Mouse (Mus musculus) lung, embryonic 14.5 days (tissue): ENCODE measurements around the gene Zfp985. TPM values are rescaled to one million over a fixed set of nuclear protein-coding genes. Genes with fewer than 3 reads are reported as not detected.
"Not testable (repeated sequence)": the region's sequence is repeated elsewhere in the genome, so short reads cannot be mapped to it uniquely, and the experiment has no call there.

ENCODE experiments used
- ATAC-seq: fragments of 200-750 bp; cut with Nextera tagmentation; 2 replicates; pipeline ENCODE4 v1.8.0; 2017; ENCODE audit warnings: mild to moderate bottlenecking, moderate TSS enrichment, moderate library complexity; ENCODE audit not compliant: insufficient read depth
- DNase-seq: peaks from one replicate; pipeline ENCODE4 v3.0.0-alpha.2; 2015
- H3K27ac ChIP-seq: fragments of 300-500 bp; sonication (generic); 2 replicates; pipeline ENCODE4 v1.5.1; 2014; ENCODE audit warnings: low read depth, mild to moderate bottlenecking, moderate library complexity
- H3K27me3 ChIP-seq: fragments of 300-500 bp; sonication (generic); 2 replicates; pipeline ENCODE4 v1.6.1; 2014; ENCODE audit warnings: low read length, control low read depth; ENCODE audit not compliant: insufficient read depth
- H3K36me3 ChIP-seq: fragments of 300-500 bp; sonication (generic); 2 replicates; pipeline ENCODE4 v1.6.1; 2014; ENCODE audit warnings: control low read depth; ENCODE audit not compliant: insufficient read depth
- H3K4me1 ChIP-seq: fragments of 300-500 bp; sonication (generic); 2 replicates; pipeline ENCODE4 v1.6.1; 2014; ENCODE audit warnings: antibody characterized with exemption, control low read depth; ENCODE audit not compliant: insufficient read depth
- H3K4me2 ChIP-seq: fragments of 300-500 bp; sonication (generic); 2 replicates; pipeline ENCODE4 v1.6.1; 2014; ENCODE audit warnings: mild to moderate bottlenecking
- H3K4me3 ChIP-seq: fragments of 300-500 bp; sonication (generic); 2 replicates; pipeline ENCODE4 v1.5.1; 2014; ENCODE audit warnings: low read depth, low read length
- H3K9ac ChIP-seq: fragments of 300-500 bp; sonication (generic); 2 replicates; pipeline ENCODE4 v1.6.1; 2014
- H3K9me3 ChIP-seq: fragments of 300-500 bp; sonication (generic); 2 replicates; pipeline ENCODE4 v1.6.1; 2016; ENCODE audit warnings: low read depth, low read length, control low read depth
- CTCF ChIP-seq: IDR thresholded peaks from 2 replicates; pipeline ENCODE4 v1.5.1; 2016; ENCODE audit warnings: antibody characterized with exemption, low read depth
- WGBS: fragments of 180-500 bp; shearing (Covaris S2); extraction: QIAGEN DNeasy Blood & Tissue Kit; methylation state at CpG from one replicate; pipeline ENCODE4 v1.1.7; 2014; 5-methylcytosine and 5-hydroxymethylcytosine counted together
- polyA plus RNA-seq: library from polyadenylated mRNA; unstranded; fragments of >200 nt; fragmentation: Nextera tagmentation; extraction: Ambion mirVana; gene quantifications from 2 replicates; pipeline ENCODE4 v1.2.1, GENCODE M21; 2014

Gene Zfp985
- polyA plus RNA-seq, 1 experiment from 2014 or later = 0.46 TPM

- no peak overlapping the region for H3K27ac ChIP-seq
- no peaks in the 10 kb centered on the region for H3K36me3 ChIP-seq
- H3K9ac ChIP-seq = no peak overlapping the region
- no peak for TF ChIP-seq CTCF
- DNase-seq (no peak), ATAC-seq (no peak)
- H3K9me3 ChIP-seq = peaks cover 25% of the 10 kb centered on the region
- no peak overlapping the region for H3K4me3 ChIP-seq
- H3K4me2 ChIP-seq = no peak overlapping the region
- no peaks in the 10 kb centered on the region for H3K27me3 ChIP-seq
- no peaks in the 10 kb centered on the region for H3K4me1 ChIP-seq
Observed at GRCm38 (mm10) chr4:147541105-147541504, 12.0 kb upstream of the Zfp985 start.

- not testable (repeated sequence) for H3K4me1 ChIP-seq, H3K4me3 ChIP-seq, H3K9me3 ChIP-seq, H3K36me3 ChIP-seq, DNase-seq, H3K27ac ChIP-seq, H3K27me3 ChIP-seq, ATAC-seq, H3K4me2 ChIP-seq, H3K9ac ChIP-seq
- WGBS = 69% methylated on average over 2 of the region's 2 CpGs
Observed at GRCm38 (mm10) chr4:147554361-147554760, 1.3 kb downstream of the Zfp985 start.

- not testable (repeated sequence) for H3K4me1 ChIP-seq, H3K36me3 ChIP-seq, H3K9ac ChIP-seq, H3K9me3 ChIP-seq, H3K27me3 ChIP-seq, H3K4me3 ChIP-seq, H3K4me2 ChIP-seq, H3K27ac ChIP-seq, ATAC-seq, DNase-seq
- 40% methylated on average over 1 of the region's 1 CpGs for whole genome bisulfite sequencing
Observed at GRCm38 (mm10) chr4:147556921-147557320, 3.8 kb downstream of the Zfp985 start.

GRCm38 (mm10) chr4:147558011-147558410 lies 4.9 kb downstream of the Zfp985 start:
- H3K4me2 ChIP-seq, H3K9ac ChIP-seq, H3K27me3 ChIP-seq, H3K27ac ChIP-seq, DNase-seq, H3K36me3 ChIP-seq, H3K4me3 ChIP-seq, H3K4me1 ChIP-seq, ATAC-seq, H3K9me3 ChIP-seq: not testable (repeated sequence)

GRCm38 (mm10) chr4:147559096-147559495 lies 6.0 kb downstream of the Zfp985 start:
- not testable (repeated sequence) for H3K4me3 ChIP-seq, H3K4me1 ChIP-seq, ATAC-seq, H3K36me3 ChIP-seq, H3K27ac ChIP-seq, H3K27me3 ChIP-seq, H3K9ac ChIP-seq, H3K4me2 ChIP-seq
- DNase-seq = peak; percentile 69
- 46% methylated on average over 1 of the region's 1 CpGs for WGBS
- peaks cover 10% of the 10 kb centered on the region; the same call in 1 of the 2 replicates for H3K9me3 ChIP-seq

- DNase-seq (no peak), ATAC-seq (no peak)
- Histone ChIP-seq H3K27me3 (no peaks in the 10 kb centered on the region), H3K9ac (no peak overlapping the region), H3K27ac (no peak overlapping the region), H3K4me1 (no peaks in the 10 kb centered on the region), H3K36me3 (no peaks in the 10 kb centered on the region), H3K9me3 (peaks cover 10% of the 10 kb centered on the region; the same call in 1 of the 2 replicates), H3K4me2 (no peak overlapping the region), H3K4me3 (no peak overlapping the region)
- 66% methylated on average over 6 of the region's 6 CpGs for WGBS
- TF ChIP-seq CTCF = no peak
Observed at GRCm38 (mm10) chr4:147565426-147566220, 12.5 kb downstream of the Zfp985 start.

GRCm38 (mm10) chr4:147571156-147571555 lies 18.1 kb downstream of the Zfp985 start:
- 73% methylated on average over 8 of the region's 8 CpGs for WGBS
- H3K4me1 ChIP-seq, ATAC-seq, H3K27me3 ChIP-seq, H3K9me3 ChIP-seq, DNase-seq, H3K9ac ChIP-seq, H3K4me2 ChIP-seq, H3K27ac ChIP-seq, H3K4me3 ChIP-seq, H3K36me3 ChIP-seq: not testable (repeated sequence)

- not testable (repeated sequence) for H3K36me3 ChIP-seq, H3K4me3 ChIP-seq, ATAC-seq, DNase-seq, H3K4me2 ChIP-seq, H3K27ac ChIP-seq, H3K27me3 ChIP-seq, H3K4me1 ChIP-seq, H3K9ac ChIP-seq
- 94% methylated on average over 4 of the region's 4 CpGs for WGBS
- H3K9me3 ChIP-seq = peaks cover 15% of the 10 kb centered on the region; the same call in 1 of the 2 replicates
Observed at GRCm38 (mm10) chr4:147579371-147579770, 26.3 kb downstream of the Zfp985 start.
